Mouse (Mus musculus): ENCODE results near the gene Tmem53. TPM values are rescaled to one million over a fixed set of nuclear protein-coding genes. Genes with fewer than 3 reads are reported as not detected.

Tmem53 gene
- polyA plus RNA-seq, 1 experiment from 2014 or later, result 10.6 TPM

GRCm38 (mm10) chr4:117278381-117279252 is 26.9 kb downstream of the Tmem53 start:
- Histone ChIP-seq H3K27me3 (ENCODE audit: control insufficient read depth, insufficient read depth, low read length) (no peaks in the 10 kb centered on the region), H3K4me1 (ENCODE audit: control insufficient read depth, insufficient read depth, low read length) (no peaks in the 10 kb centered on the region), H3K27ac (replicated peaks; ENCODE audit: low read depth, low read length) (no peak overlapping the region), H3K4me2 (ENCODE audit: low read depth, low read length) (no peak overlapping the region), H3K4me3 (ENCODE audit: low read depth, low read length) (no peak overlapping the region), H3K9me3 (replicated peaks; ENCODE audit: control insufficient read depth, low read length) (no peaks in the 10 kb centered on the region; the same call in 1 of the 2 replicates), H3K36me3 (replicated peaks; ENCODE audit: control insufficient read depth, insufficient read depth, low read depth, low read length) (peaks cover 35% of the 10 kb centered on the region), H3K9ac (replicated peaks; ENCODE audit: low read length) (no peak overlapping the region)
- WGBS, result 66% methylated on average over 10 of the region's 10 CpGs
- no peak for DNase-seq (ENCODE audit: low spot score)
- no peak for ATAC-seq (replicated peaks; ENCODE audit: insufficient number of reproducible peaks, low FRiP score, low TSS enrichment, low read depth)

- Histone ChIP-seq H3K9ac (replicated peaks; ENCODE audit: low read length) (no peak overlapping the region), H3K36me3 (replicated peaks; ENCODE audit: control insufficient read depth, insufficient read depth, low read depth, low read length) (peaks cover 30% of the 10 kb centered on the region), H3K4me3 (ENCODE audit: low read depth, low read length) (no peak overlapping the region), H3K27ac (replicated peaks; ENCODE audit: low read depth, low read length) (no peak overlapping the region), H3K27me3 (ENCODE audit: control insufficient read depth, insufficient read depth, low read length) (no peaks in the 10 kb centered on the region), H3K9me3 (replicated peaks; ENCODE audit: control insufficient read depth, low read length) (no peaks in the 10 kb centered on the region; the same call in 1 of the 2 replicates), H3K4me2 (ENCODE audit: low read depth, low read length) (no peak overlapping the region), H3K4me1 (ENCODE audit: control insufficient read depth, insufficient read depth, low read length) (no peaks in the 10 kb centered on the region)
- WGBS, result 77% methylated on average over 2 of the region's 2 CpGs
- no peak for DNase-seq (ENCODE audit: low spot score)
- no peak for ATAC-seq (replicated peaks; ENCODE audit: insufficient number of reproducible peaks, low FRiP score, low TSS enrichment, low read depth)
These were observed 27.5 kb downstream of the Tmem53 start for GRCm38 (mm10) chr4:117279253-117279642.

- no peak for DNase-seq (ENCODE audit: low spot score)
- Histone ChIP-seq H3K36me3 (replicated peaks; ENCODE audit: control insufficient read depth, insufficient read depth, low read depth, low read length) (peaks cover 24% of the 10 kb centered on the region), H3K27ac (replicated peaks; ENCODE audit: low read depth, low read length) (no peak overlapping the region), H3K27me3 (ENCODE audit: control insufficient read depth, insufficient read depth, low read length) (no peaks in the 10 kb centered on the region), H3K4me2 (ENCODE audit: low read depth, low read length) (no peak overlapping the region), H3K4me3 (ENCODE audit: low read depth, low read length) (no peak overlapping the region), H3K9ac (replicated peaks; ENCODE audit: low read length) (no peak overlapping the region), H3K9me3 (replicated peaks; ENCODE audit: control insufficient read depth, low read length) (no peaks in the 10 kb centered on the region), H3K4me1 (ENCODE audit: control insufficient read depth, insufficient read depth, low read length) (no peaks in the 10 kb centered on the region)
- no peak for ATAC-seq (replicated peaks; ENCODE audit: insufficient number of reproducible peaks, low FRiP score, low TSS enrichment, low read depth)
- 93% methylated on average over 8 of the region's 8 CpGs for WGBS
These were observed 28.7 kb downstream of the Tmem53 start for GRCm38 (mm10) chr4:117280397-117280930.

- WGBS, result 75% methylated on average over 19 of the region's 19 CpGs
- Histone ChIP-seq H3K4me1 (ENCODE audit: control insufficient read depth, insufficient read depth, low read length) (no peaks in the 10 kb centered on the region), H3K36me3 (replicated peaks; ENCODE audit: control insufficient read depth, insufficient read depth, low read depth, low read length) (peaks cover 26% of the 10 kb centered on the region), H3K4me3 (ENCODE audit: low read depth, low read length) (no peak overlapping the region), H3K27me3 (ENCODE audit: control insufficient read depth, insufficient read depth, low read length) (no peaks in the 10 kb centered on the region), H3K27ac (replicated peaks; ENCODE audit: low read depth, low read length) (no peak overlapping the region), H3K9me3 (replicated peaks; ENCODE audit: control insufficient read depth, low read length) (no peaks in the 10 kb centered on the region), H3K4me2 (ENCODE audit: low read depth, low read length) (no peak overlapping the region), H3K9ac (replicated peaks; ENCODE audit: low read length) (no peak overlapping the region)
- ATAC-seq (replicated peaks; ENCODE audit: insufficient number of reproducible peaks, low FRiP score, low TSS enrichment, low read depth) (no peak), DNase-seq (ENCODE audit: low spot score) (no peak)
These were observed 29.5 kb downstream of the Tmem53 start for GRCm38 (mm10) chr4:117281090-117281845.

- H3K27ac ChIP-seq (replicated peaks; ENCODE audit: low read depth, low read length), result peak overlapping the region; percentile 38; the same call in 1 of the 2 replicates
- no peak overlapping the region for H3K4me2 ChIP-seq (ENCODE audit: low read depth, low read length)
- H3K9ac ChIP-seq (replicated peaks; ENCODE audit: low read length), result no peak overlapping the region
- WGBS, result 43% methylated on average over 22 of the region's 22 CpGs
- ATAC-seq (replicated peaks; ENCODE audit: insufficient number of reproducible peaks, low FRiP score, low TSS enrichment, low read depth) (peak; percentile 71), DNase-seq (ENCODE audit: low spot score) (peak; percentile 43)
- no peaks in the 10 kb centered on the region for H3K9me3 ChIP-seq (replicated peaks; ENCODE audit: control insufficient read depth, low read length)
- H3K36me3 ChIP-seq (replicated peaks; ENCODE audit: control insufficient read depth, insufficient read depth, low read depth, low read length), result peaks cover 12% of the 10 kb centered on the region
- no peak overlapping the region for H3K4me3 ChIP-seq (ENCODE audit: low read depth, low read length)
- H3K4me1 ChIP-seq (ENCODE audit: control insufficient read depth, insufficient read depth, low read length), result peaks cover 4% of the 10 kb centered on the region
- no peaks in the 10 kb centered on the region for H3K27me3 ChIP-seq (ENCODE audit: control insufficient read depth, insufficient read depth, low read length)
These were observed 31.8 kb downstream of the Tmem53 start for GRCm38 (mm10) chr4:117283271-117284191.

GRCm38 (mm10) chr4:117284363-117284762 is 32.6 kb downstream of the Tmem53 start:
- H3K9ac ChIP-seq (replicated peaks; ENCODE audit: low read length), result no peak overlapping the region
- no peaks in the 10 kb centered on the region for H3K9me3 ChIP-seq (replicated peaks; ENCODE audit: control insufficient read depth, low read length)
- H3K4me3 ChIP-seq (ENCODE audit: low read depth, low read length), result no peak overlapping the region
- peaks cover 12% of the 10 kb centered on the region for H3K36me3 ChIP-seq (replicated peaks; ENCODE audit: control insufficient read depth, insufficient read depth, low read depth, low read length)
- no peak for DNase-seq (ENCODE audit: low spot score)
- WGBS, result 58% methylated on average over 4 of the region's 4 CpGs
- H3K27me3 ChIP-seq (ENCODE audit: control insufficient read depth, insufficient read depth, low read length), result no peaks in the 10 kb centered on the region
- no peak overlapping the region for H3K27ac ChIP-seq (replicated peaks; ENCODE audit: low read depth, low read length)
- ATAC-seq (replicated peaks; ENCODE audit: insufficient number of reproducible peaks, low FRiP score, low TSS enrichment, low read depth), result no peak
- H3K4me1 ChIP-seq (ENCODE audit: control insufficient read depth, insufficient read depth, low read length), result peaks cover 4% of the 10 kb centered on the region
- H3K4me2 ChIP-seq (ENCODE audit: low read depth, low read length), result no peak overlapping the region

- H3K9me3 ChIP-seq (replicated peaks; ENCODE audit: control insufficient read depth, low read length), result no peaks in the 10 kb centered on the region
- WGBS, result 27% methylated on average over 25 of the region's 25 CpGs
- peak overlapping the region; percentile 81 for H3K4me2 ChIP-seq (ENCODE audit: low read depth, low read length)
- H3K27ac ChIP-seq (replicated peaks; ENCODE audit: low read depth, low read length), result peak overlapping the region; percentile 94
- DNase-seq (ENCODE audit: low spot score) (peak; percentile 33), ATAC-seq (replicated peaks; ENCODE audit: insufficient number of reproducible peaks, low FRiP score, low TSS enrichment, low read depth) (no peak; the same call in 1 of the 2 replicates)
- H3K9ac ChIP-seq (replicated peaks; ENCODE audit: low read length), result peak overlapping the region; percentile 89
- H3K36me3 ChIP-seq (replicated peaks; ENCODE audit: control insufficient read depth, insufficient read depth, low read depth, low read length), result peaks cover 7% of the 10 kb centered on the region
- peaks cover 4% of the 10 kb centered on the region for H3K4me1 ChIP-seq (ENCODE audit: control insufficient read depth, insufficient read depth, low read length)
- H3K27me3 ChIP-seq (ENCODE audit: control insufficient read depth, insufficient read depth, low read length), result no peaks in the 10 kb centered on the region
- peak overlapping the region; percentile 82 for H3K4me3 ChIP-seq (ENCODE audit: low read depth, low read length)
These were observed 36.7 kb downstream of the Tmem53 start for GRCm38 (mm10) chr4:117288277-117288926.
